Mouse (Mus musculus) adrenal gland, postnatal 4 days (tissue): Measurements from ENCODE around the gene Gm49342. TPM values are rescaled to one million over a fixed set of nuclear protein-coding genes. Genes with fewer than 3 reads are reported as not detected.
"Not testable (repeated sequence)": the region's sequence is repeated elsewhere in the genome, so short reads cannot be mapped to it uniquely, and the experiment has no call there.

Source experiments
- DNase-seq, 2 experiments: peaks; one replicate each; pipeline ENCODE4 v3.0.0; 2021 to 2022; ENCODE audit warnings: low spot score in 2 of 2, mixed read lengths in 2 of 2
- long read RNA-seq, 2 experiments: library from polyadenylated mRNA; stranded (forward); transcript quantifications; one replicate each; pipeline ENCODE4 v2.0.0; 2021
- total RNA-seq, 2 experiments: library from RNA; stranded (reverse); gene quantifications; 2 replicates each; pipeline ENCODE4 v1.2.3; 2021

Gm49342 gene
- total RNA-seq: 10 to 100 TPM; 28.1 to 33.3 TPM
- long read RNA-seq, experiment 1, partial matches to known transcripts: 0 of 1 reads
- long read RNA-seq, experiment 1, other reads (novel, unspliced or antisense): 1 of 1 reads
- long read RNA-seq, experiment 2, partial matches to known transcripts: 0 of 1 reads
- long read RNA-seq, experiment 2, other reads (novel, unspliced or antisense): 1 of 1 reads

GRCm38 (mm10) chr14:50943932-50944667, at the start of gene Gm49342:
Gene Gm49342, plus strand, starts transcription at chr14:50944517.
- peak; percentile 84 to 93 for DNase-seq

GRCm38 (mm10) chr14:50895407-50895806, 48.9 kb upstream of the Gm49342 start:
- no peak for DNase-seq

GRCm38 (mm10) chr14:50895985-50896746, 48.2 kb upstream of the Gm49342 start:
- peak in 1 of 2 experiments; percentile 13 for DNase-seq

GRCm38 (mm10) chr14:50896747-50897373, 47.5 kb upstream of the Gm49342 start:
- no peak for DNase-seq

- no peak for DNase-seq
Measured at GRCm38 (mm10) chr14:50897374-50897765, 46.9 kb upstream of the Gm49342 start, which contains the start of gene Klhl33. Gene Klhl33, minus strand, starts transcription at chr14:50897507.

- DNase-seq: not testable (repeated sequence)
Measured at GRCm38 (mm10) chr14:50897992-50898391, 46.3 kb upstream of the Gm49342 start.

GRCm38 (mm10) chr14:50903973-50904827, 40.1 kb upstream of the Gm49342 start:
- no peak for DNase-seq

GRCm38 (mm10) chr14:50904828-50905129, 39.5 kb upstream of the Gm49342 start:
- DNase-seq: no peak

- not testable (repeated sequence) for DNase-seq
Measured at GRCm38 (mm10) chr14:50905327-50905726, 39.0 kb upstream of the Gm49342 start.

GRCm38 (mm10) chr14:50908126-50908525, 36.2 kb upstream of the Gm49342 start:
- no peak for DNase-seq

- no peak for DNase-seq
Measured at GRCm38 (mm10) chr14:50911356-50911755, 33.0 kb upstream of the Gm49342 start.

GRCm38 (mm10) chr14:50923437-50923836, 20.9 kb upstream of the Gm49342 start:
- DNase-seq: not testable (repeated sequence)

GRCm38 (mm10) chr14:50924281-50925064, 19.8 kb upstream of the Gm49342 start, which contains the start of the genes Osgep and Apex1:
Gene Osgep, minus strand, starts transcription at chr14:50924893.
Gene Apex1, plus strand, starts transcription at chr14:50924968.
- DNase-seq: peak; percentile 79 to 88

GRCm38 (mm10) chr14:50925111-50925920, 19.0 kb upstream of the Gm49342 start:
- no peak for DNase-seq

GRCm38 (mm10) chr14:50927366-50927765, 17.0 kb upstream of the Gm49342 start:
- DNase-seq: no peak

- DNase-seq: no peak
Measured at GRCm38 (mm10) chr14:50929951-50930350, 14.4 kb upstream of the Gm49342 start.

GRCm38 (mm10) chr14:50930377-50930753, 14.0 kb upstream of the Gm49342 start:
- DNase-seq: no peak

GRCm38 (mm10) chr14:50930754-50931492, 13.4 kb upstream of the Gm49342 start, which contains the start of the genes Pip4p1 and Pnp:
Gene Pip4p1, minus strand, starts transcription at chr14:50930856.
Gene Pnp, plus strand, starts transcription at chr14:50931082.
- DNase-seq: peak; percentile 95
